Mouse (Mus musculus): ENCODE measurements around the gene Uaca. TPM values are rescaled to one million over a fixed set of nuclear protein-coding genes. Genes with fewer than 3 reads are reported as not detected.

The Uaca gene
- polyA plus RNA-seq, 1 experiment: 0.01 TPM

DNA sequence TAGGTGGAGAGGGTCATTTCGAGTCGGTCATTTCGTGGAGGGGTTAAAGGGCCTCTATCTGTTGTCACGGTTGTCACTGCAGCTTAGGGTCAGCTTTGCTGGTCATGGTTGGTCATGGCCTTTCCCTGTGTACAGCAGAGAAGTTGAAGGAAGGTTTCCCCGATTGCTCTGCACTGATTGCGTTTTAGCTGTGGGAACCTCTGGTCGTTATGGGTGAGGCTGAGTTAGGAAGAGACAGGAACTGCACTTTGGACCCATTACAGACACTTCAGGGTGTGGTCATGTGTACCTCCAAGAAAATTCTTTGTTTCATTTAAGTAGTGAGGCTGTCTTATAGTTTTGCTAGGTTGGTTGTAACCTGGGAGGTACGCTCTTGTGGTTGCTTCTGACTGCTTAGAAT, 21.2 kb downstream of the Uaca start:
- no peak for TF ChIP-seq GATA1 (IDR thresholded peaks at IDR 0.05; ENCODE audit: low read length)

GRCm38 (mm10) chr9:60817585-60817984, 23.2 kb downstream of the Uaca start:
- no peak for TF ChIP-seq GATA1 (IDR thresholded peaks at IDR 0.05; ENCODE audit: low read length)

GRCm38 (mm10) chr9:60819340-60819739, 25.0 kb downstream of the Uaca start:
- no peak for TF ChIP-seq GATA1 (IDR thresholded peaks at IDR 0.05; ENCODE audit: low read length)

- no peak for TF ChIP-seq GATA1 (IDR thresholded peaks at IDR 0.05; ENCODE audit: low read length)
These were observed 27.2 kb downstream of the Uaca start for GRCm38 (mm10) chr9:60821501-60821900.

DNA sequence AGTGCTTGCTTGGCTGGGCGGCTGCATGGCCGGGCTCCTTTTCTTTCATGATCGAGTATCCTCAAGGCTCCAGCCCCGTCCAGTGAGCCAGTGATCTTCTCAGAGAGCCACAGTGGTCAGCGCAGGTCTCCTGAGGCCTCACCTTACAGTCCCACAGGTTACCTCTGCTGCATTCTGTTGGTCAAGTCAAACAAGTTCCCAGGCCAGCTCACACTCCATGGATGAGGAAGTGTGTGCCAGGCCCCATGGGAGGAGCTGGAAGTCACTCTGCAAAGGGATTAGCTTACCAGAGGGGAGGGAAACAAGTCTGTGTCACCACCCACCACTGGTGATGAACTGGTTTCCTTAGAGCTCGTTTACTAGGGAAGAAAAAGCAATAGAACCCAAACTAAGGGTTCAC, 28.3 kb downstream of the Uaca start:
- no peak for TF ChIP-seq GATA1 (IDR thresholded peaks at IDR 0.05; ENCODE audit: low read length)

- TF ChIP-seq GATA1 (IDR thresholded peaks at IDR 0.05; ENCODE audit: low read length): no peak
These were observed 31.2 kb downstream of the Uaca start for GRCm38 (mm10) chr9:60825506-60825905.

- TF ChIP-seq GATA1 (IDR thresholded peaks at IDR 0.05; ENCODE audit: low read length): no peak
These were observed 32.4 kb downstream of the Uaca start for GRCm38 (mm10) chr9:60826759-60827158.

DNA sequence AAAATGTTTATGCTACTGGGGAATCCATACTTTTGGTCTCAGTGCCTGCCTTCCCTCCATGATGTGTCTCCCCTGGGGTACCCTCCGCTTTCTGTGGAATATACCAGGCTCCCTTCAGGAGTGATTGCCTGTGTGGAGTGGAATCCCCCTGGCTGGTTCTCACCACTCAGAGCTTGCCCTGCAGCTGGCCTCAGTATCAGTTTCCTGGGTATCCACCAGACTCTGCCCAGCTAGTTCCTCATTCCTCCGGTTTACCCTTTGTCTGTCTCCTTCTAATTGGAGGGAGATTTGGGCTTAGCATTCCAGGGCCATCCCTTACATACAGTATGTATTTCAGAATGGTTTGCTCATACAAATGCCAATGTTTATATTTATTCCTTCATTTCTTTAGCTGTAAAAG, 33.9 kb downstream of the Uaca start:
- TF ChIP-seq GATA1 (IDR thresholded peaks at IDR 0.05; ENCODE audit: low read length): no peak

DNA sequence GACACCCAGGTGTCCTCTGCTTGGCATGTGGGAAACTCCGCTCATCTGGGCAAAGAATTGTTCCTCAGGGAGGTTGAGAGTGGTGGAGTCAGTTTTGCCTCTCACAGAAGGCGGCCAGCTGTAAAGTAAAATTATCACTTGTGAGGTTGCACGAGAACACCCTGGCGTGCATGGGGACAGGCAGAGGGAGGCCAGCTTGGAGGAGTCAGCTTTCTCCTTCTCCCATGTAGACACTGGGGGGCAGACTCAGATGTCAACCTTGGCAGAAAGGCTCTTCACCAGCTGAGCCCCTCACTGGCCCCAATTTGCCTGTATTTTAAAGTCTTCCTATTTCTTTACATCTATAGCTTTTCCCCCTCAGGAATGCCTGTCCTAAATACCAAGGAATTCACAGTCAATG, 35.3 kb downstream of the Uaca start:
- TF ChIP-seq GATA1 (IDR thresholded peaks at IDR 0.05; ENCODE audit: low read length): no peak

DNA sequence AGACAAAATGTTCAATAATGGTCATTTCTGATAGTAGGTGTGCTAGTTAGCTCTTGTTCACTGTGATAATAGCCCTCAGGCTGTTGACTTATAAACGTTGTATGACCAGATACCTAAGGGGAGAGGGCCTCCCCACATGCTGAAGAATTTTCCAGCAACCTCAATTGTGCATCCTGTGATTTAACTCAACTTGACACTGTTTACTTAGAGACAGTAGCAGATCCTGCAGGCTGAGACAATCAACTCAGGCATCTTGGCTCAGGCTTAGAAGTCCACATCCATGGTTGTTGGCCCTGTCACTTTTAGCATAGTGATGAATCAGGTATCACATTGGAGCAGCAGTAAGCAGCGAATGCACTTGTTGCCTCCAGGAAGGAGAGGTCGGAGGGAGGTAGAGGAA, 35.7 kb downstream of the Uaca start:
- no peak for TF ChIP-seq GATA1 (IDR thresholded peaks at IDR 0.05; ENCODE audit: low read length)

GRCm38 (mm10) chr9:60832233-60832632, 37.9 kb downstream of the Uaca start:
- no peak for TF ChIP-seq GATA1 (IDR thresholded peaks at IDR 0.05; ENCODE audit: low read length)

GRCm38 (mm10) chr9:60836151-60836550, 41.8 kb downstream of the Uaca start:
- no peak for TF ChIP-seq GATA1 (IDR thresholded peaks at IDR 0.05; ENCODE audit: low read length)

DNA sequence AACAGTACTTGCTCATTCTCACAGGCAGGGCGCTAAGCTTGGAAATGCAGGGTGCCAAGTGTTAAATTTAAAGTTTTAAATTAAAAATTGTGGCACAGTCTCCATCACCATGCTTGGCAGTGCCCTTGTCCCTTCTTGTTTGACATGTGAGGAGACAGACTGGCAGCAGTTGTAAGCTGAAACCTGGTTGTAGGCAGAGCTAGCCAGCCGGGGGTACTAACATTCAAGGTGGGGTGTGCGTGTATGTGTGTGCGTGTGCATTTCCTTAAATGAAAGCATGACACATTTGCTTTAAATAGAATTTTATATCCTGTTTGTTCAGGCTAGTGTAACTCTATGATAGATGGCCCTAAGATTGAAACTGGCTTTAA, 42.7 kb downstream of the Uaca start:
- TF ChIP-seq GATA1 (IDR thresholded peaks at IDR 0.05; ENCODE audit: low read length): no peak

- no peak for TF ChIP-seq GATA1 (IDR thresholded peaks at IDR 0.05; ENCODE audit: low read length)
These were observed 43.3 kb downstream of the Uaca start for GRCm38 (mm10) chr9:60837449-60838141.

GRCm38 (mm10) chr9:60838331-60838872, 44.1 kb downstream of the Uaca start:
- no peak for TF ChIP-seq GATA1 (IDR thresholded peaks at IDR 0.05; ENCODE audit: low read length)

- no peak for TF ChIP-seq GATA1 (IDR thresholded peaks at IDR 0.05; ENCODE audit: low read length)
These were observed 47.1 kb downstream of the Uaca start for GRCm38 (mm10) chr9:60841393-60841792.

DNA sequence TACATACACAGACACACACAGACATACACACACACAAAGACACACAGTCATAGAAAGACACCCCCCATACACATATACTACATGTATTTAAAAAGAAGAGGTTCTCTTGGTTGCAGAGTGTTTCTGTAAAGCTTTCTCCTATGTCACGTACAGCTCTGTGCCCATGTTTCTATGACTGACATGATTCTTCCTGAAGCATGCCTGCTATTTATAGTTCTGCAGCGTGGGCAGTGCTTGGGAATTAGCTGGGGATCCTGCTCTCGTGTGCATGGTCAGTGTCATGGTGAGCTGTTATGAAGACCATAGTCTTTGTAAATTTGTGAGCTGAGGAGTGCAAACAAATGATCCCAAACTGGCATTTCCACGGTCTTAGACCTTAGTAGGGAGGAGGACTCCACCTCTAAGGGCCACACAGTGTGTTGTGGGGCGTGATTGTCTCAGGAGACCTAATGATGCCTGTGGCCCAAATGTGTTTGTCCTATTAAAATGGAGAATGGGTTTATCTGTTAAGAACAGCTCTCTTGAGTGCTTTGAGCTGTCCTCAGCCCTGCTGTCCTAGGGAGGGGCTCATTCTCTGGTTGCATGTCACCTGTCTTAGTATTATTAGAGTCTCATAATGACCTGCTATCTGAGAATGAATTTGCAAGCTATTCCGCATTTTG, 49.2 kb downstream of the Uaca start:
- no peak for TF ChIP-seq GATA1 (IDR thresholded peaks at IDR 0.05; ENCODE audit: low read length)
